Mouse (Mus musculus): ENCODE results near the gene Lama1. TPM values are rescaled to one million over a fixed set of nuclear protein-coding genes. Genes with fewer than 3 reads are reported as not detected.

The Lama1 gene
- polyA plus RNA-seq, 1 experiment from 2014 or later: 24.6 TPM

GRCm38 (mm10) chr17:67706372-67706771, 9.3 kb downstream of the Lama1 start:
- no peak overlapping the region for H3K27ac ChIP-seq (ENCODE audit: low read depth, low read length)
- peaks cover 27% of the 10 kb centered on the region for H3K4me1 ChIP-seq (ENCODE audit: control insufficient read depth, insufficient read depth, low read length)
- H3K9ac ChIP-seq (ENCODE audit: low read length): no peak overlapping the region
- H3K36me3 ChIP-seq (ENCODE audit: control insufficient read depth, insufficient read depth, low read length): no peaks in the 10 kb centered on the region
- no peaks in the 10 kb centered on the region for H3K9me3 ChIP-seq (ENCODE audit: control insufficient read depth, low read length)
- DNase-seq (ENCODE audit: low spot score): no peak
- WGBS: 81% methylated on average over 5 of the region's 5 CpGs
- no peaks in the 10 kb centered on the region for H3K27me3 ChIP-seq (ENCODE audit: control insufficient read depth, insufficient read depth, low read length)
- ATAC-seq (ENCODE audit: insufficient read depth, low FRiP score, low TSS enrichment): no peak
- H3K4me3 ChIP-seq (ENCODE audit: low read depth, low read length): no peak overlapping the region
- H3K4me2 ChIP-seq (ENCODE audit: low read depth): no peak overlapping the region

GRCm38 (mm10) chr17:67707793-67708364, 10.8 kb downstream of the Lama1 start:
- H3K4me1 ChIP-seq (ENCODE audit: control insufficient read depth, insufficient read depth, low read length): peaks cover 14% of the 10 kb centered on the region; the same call in 1 of the 2 replicates
- DNase-seq (ENCODE audit: low spot score) (no peak), ATAC-seq (ENCODE audit: insufficient read depth, low FRiP score, low TSS enrichment) (no peak)
- no peak overlapping the region for H3K27ac ChIP-seq (ENCODE audit: low read depth, low read length)
- 73% methylated on average over 13 of the region's 13 CpGs for WGBS
- H3K9me3 ChIP-seq (ENCODE audit: control insufficient read depth, low read length): no peaks in the 10 kb centered on the region
- H3K4me3 ChIP-seq (ENCODE audit: low read depth, low read length): no peak overlapping the region
- H3K27me3 ChIP-seq (ENCODE audit: control insufficient read depth, insufficient read depth, low read length): no peaks in the 10 kb centered on the region
- no peak overlapping the region for H3K4me2 ChIP-seq (ENCODE audit: low read depth)
- H3K9ac ChIP-seq (ENCODE audit: low read length): no peak overlapping the region
- no peaks in the 10 kb centered on the region for H3K36me3 ChIP-seq (ENCODE audit: control insufficient read depth, insufficient read depth, low read length)

GRCm38 (mm10) chr17:67710377-67710781, 13.3 kb downstream of the Lama1 start:
- Histone ChIP-seq H3K27ac (ENCODE audit: low read depth, low read length) (no peak overlapping the region), H3K36me3 (ENCODE audit: control insufficient read depth, insufficient read depth, low read length) (no peaks in the 10 kb centered on the region), H3K4me1 (ENCODE audit: control insufficient read depth, insufficient read depth, low read length) (peaks cover 14% of the 10 kb centered on the region; the same call in 1 of the 2 replicates), H3K4me2 (ENCODE audit: low read depth) (no peak overlapping the region), H3K9ac (ENCODE audit: low read length) (no peak overlapping the region), H3K4me3 (ENCODE audit: low read depth, low read length) (no peak overlapping the region), H3K27me3 (ENCODE audit: control insufficient read depth, insufficient read depth, low read length) (no peaks in the 10 kb centered on the region), H3K9me3 (ENCODE audit: control insufficient read depth, low read length) (no peaks in the 10 kb centered on the region)
- WGBS: 63% methylated on average over 6 of the region's 6 CpGs
- DNase-seq (ENCODE audit: low spot score) (no peak), ATAC-seq (ENCODE audit: insufficient read depth, low FRiP score, low TSS enrichment) (no peak)

- Histone ChIP-seq H3K4me3 (ENCODE audit: low read depth, low read length) (no peak overlapping the region), H3K4me1 (ENCODE audit: control insufficient read depth, insufficient read depth, low read length) (peaks cover 14% of the 10 kb centered on the region; the same call in 1 of the 2 replicates), H3K27ac (ENCODE audit: low read depth, low read length) (no peak overlapping the region), H3K9ac (ENCODE audit: low read length) (no peak overlapping the region), H3K36me3 (ENCODE audit: control insufficient read depth, insufficient read depth, low read length) (no peaks in the 10 kb centered on the region), H3K9me3 (ENCODE audit: control insufficient read depth, low read length) (no peaks in the 10 kb centered on the region), H3K27me3 (ENCODE audit: control insufficient read depth, insufficient read depth, low read length) (no peaks in the 10 kb centered on the region), H3K4me2 (ENCODE audit: low read depth) (no peak overlapping the region)
- DNase-seq (ENCODE audit: low spot score) (no peak), ATAC-seq (ENCODE audit: insufficient read depth, low FRiP score, low TSS enrichment) (no peak)
- WGBS: 49% methylated on average over 4 of the region's 4 CpGs
Measured at GRCm38 (mm10) chr17:67711361-67711760, 14.3 kb downstream of the Lama1 start.

- Histone ChIP-seq H3K36me3 (ENCODE audit: control insufficient read depth, insufficient read depth, low read length) (no peaks in the 10 kb centered on the region), H3K4me1 (ENCODE audit: control insufficient read depth, insufficient read depth, low read length) (peaks cover 6% of the 10 kb centered on the region; the same call in 1 of the 2 replicates), H3K27me3 (ENCODE audit: control insufficient read depth, insufficient read depth, low read length) (no peaks in the 10 kb centered on the region), H3K9me3 (ENCODE audit: control insufficient read depth, low read length) (no peaks in the 10 kb centered on the region), H3K4me3 (ENCODE audit: low read depth, low read length) (no peak overlapping the region), H3K27ac (ENCODE audit: low read depth, low read length) (no peak overlapping the region), H3K4me2 (ENCODE audit: low read depth) (no peak overlapping the region), H3K9ac (ENCODE audit: low read length) (no peak overlapping the region)
- ATAC-seq (ENCODE audit: insufficient read depth, low FRiP score, low TSS enrichment) (no peak), DNase-seq (ENCODE audit: low spot score) (no peak)
- WGBS: 70% methylated on average over 7 of the region's 7 CpGs
Measured at GRCm38 (mm10) chr17:67712929-67713328, 15.9 kb downstream of the Lama1 start.

DNA sequence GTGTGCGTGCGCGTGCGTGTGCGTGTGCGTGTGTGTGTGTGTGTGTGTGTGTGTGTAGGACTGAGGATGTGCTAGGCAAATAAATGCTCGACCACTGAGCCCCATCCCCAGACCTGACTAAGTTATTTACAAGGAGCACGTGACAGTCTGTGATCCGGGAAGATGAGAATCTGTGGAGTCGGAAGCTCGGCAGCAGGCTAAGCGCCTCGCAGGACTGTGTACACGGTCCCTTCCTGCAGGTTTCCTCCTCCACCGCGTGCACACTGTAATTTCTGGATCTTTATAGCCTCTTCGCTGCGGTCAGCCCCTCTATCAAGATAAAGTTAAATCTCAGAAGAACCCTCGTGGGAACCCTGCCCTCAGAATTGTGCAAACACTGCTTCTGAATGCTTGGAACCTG, 18.4 kb downstream of the Lama1 start:
- Histone ChIP-seq H3K4me3 (ENCODE audit: low read depth, low read length) (no peak overlapping the region), H3K27me3 (ENCODE audit: control insufficient read depth, insufficient read depth, low read length) (no peaks in the 10 kb centered on the region), H3K4me2 (ENCODE audit: low read depth) (no peak overlapping the region), H3K27ac (ENCODE audit: low read depth, low read length) (no peak overlapping the region), H3K9ac (ENCODE audit: low read length) (no peak overlapping the region), H3K9me3 (ENCODE audit: control insufficient read depth, low read length) (no peaks in the 10 kb centered on the region), H3K36me3 (ENCODE audit: control insufficient read depth, insufficient read depth, low read length) (peaks cover 2% of the 10 kb centered on the region; the same call in 1 of the 2 replicates), H3K4me1 (ENCODE audit: control insufficient read depth, insufficient read depth, low read length) (no peaks in the 10 kb centered on the region)
- no peak for ATAC-seq (ENCODE audit: insufficient read depth, low FRiP score, low TSS enrichment)
- 85% methylated on average over 19 of the region's 19 CpGs for WGBS
- DNase-seq (ENCODE audit: low spot score): no peak

DNA sequence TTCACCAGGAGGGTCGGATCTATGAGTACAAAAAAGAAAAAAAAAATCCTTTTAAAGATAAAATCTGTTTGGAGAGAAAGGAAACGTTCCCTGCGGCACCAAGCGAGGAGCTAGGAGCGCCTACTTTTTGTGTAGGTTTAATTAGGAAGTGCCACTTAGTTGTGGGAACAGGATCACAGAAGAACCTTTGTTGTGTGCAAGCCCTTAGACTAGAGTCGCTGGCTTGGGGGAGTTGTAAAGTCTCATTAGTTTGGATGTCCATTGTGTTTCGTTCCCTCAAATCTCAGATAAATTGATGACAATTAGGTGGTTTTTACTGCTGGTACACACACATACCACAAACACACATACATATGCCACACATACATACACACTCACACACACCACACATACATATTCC, 25.0 kb downstream of the Lama1 start:
- DNase-seq (ENCODE audit: low spot score) (no peak), ATAC-seq (ENCODE audit: insufficient read depth, low FRiP score, low TSS enrichment) (no peak)
- 76% methylated on average over 7 of the region's 7 CpGs for WGBS
- Histone ChIP-seq H3K4me3 (ENCODE audit: low read depth, low read length) (no peak overlapping the region), H3K4me2 (ENCODE audit: low read depth) (no peak overlapping the region), H3K9me3 (ENCODE audit: control insufficient read depth, low read length) (no peaks in the 10 kb centered on the region), H3K4me1 (ENCODE audit: control insufficient read depth, insufficient read depth, low read length) (peaks cover 5% of the 10 kb centered on the region; the same call in 1 of the 2 replicates), H3K36me3 (ENCODE audit: control insufficient read depth, insufficient read depth, low read length) (peaks cover 2% of the 10 kb centered on the region; the same call in 1 of the 2 replicates), H3K27ac (ENCODE audit: low read depth, low read length) (no peak overlapping the region), H3K9ac (ENCODE audit: low read length) (no peak overlapping the region), H3K27me3 (ENCODE audit: control insufficient read depth, insufficient read depth, low read length) (no peaks in the 10 kb centered on the region)

- ATAC-seq (ENCODE audit: insufficient read depth, low FRiP score, low TSS enrichment): no peak
- Histone ChIP-seq H3K27me3 (ENCODE audit: control insufficient read depth, insufficient read depth, low read length) (no peaks in the 10 kb centered on the region), H3K9ac (ENCODE audit: low read length) (no peak overlapping the region), H3K27ac (ENCODE audit: low read depth, low read length) (no peak overlapping the region), H3K4me3 (ENCODE audit: low read depth, low read length) (no peak overlapping the region), H3K9me3 (ENCODE audit: control insufficient read depth, low read length) (no peaks in the 10 kb centered on the region), H3K36me3 (ENCODE audit: control insufficient read depth, insufficient read depth, low read length) (peaks cover 2% of the 10 kb centered on the region; the same call in 1 of the 2 replicates), H3K4me2 (ENCODE audit: low read depth) (no peak overlapping the region), H3K4me1 (ENCODE audit: control insufficient read depth, insufficient read depth, low read length) (peaks cover 5% of the 10 kb centered on the region; the same call in 1 of the 2 replicates)
- DNase-seq (ENCODE audit: low spot score): no peak
- WGBS: 100% methylated on average over 1 of the region's 1 CpGs
Measured at GRCm38 (mm10) chr17:67722578-67722977, 25.5 kb downstream of the Lama1 start.
